Mouse (Mus musculus) brain, embryonic 14.5 days (tissue): ENCODE measurements around the gene Elmo1. TPM values are rescaled to one million over a fixed set of nuclear protein-coding genes. Genes with fewer than 3 reads are reported as not detected.

Source experiments
- DNase-seq: peaks from one replicate; pipeline ENCODE4 v3.0.0-alpha.2; 2011; ENCODE audit warnings: low read depth
- CTCF ChIP-seq: fragments of 200-500 bp; IDR thresholded peaks from 2 replicates; pipeline ENCODE4 v1.5.1; 2012; ENCODE audit warnings: inconsistent platforms, mild to moderate bottlenecking, moderate library complexity, borderline replicate concordance; ENCODE audit not compliant: insufficient read depth, insufficient read length; ENCODE audit errors: extremely low read depth
- POLR2A ChIP-seq: fragments of 200-500 bp; IDR thresholded peaks from 2 replicates; pipeline ENCODE4 v1.6.1; 2012; ENCODE audit warnings: mild to moderate bottlenecking, inconsistent platforms, borderline replicate concordance; ENCODE audit not compliant: poor library complexity, insufficient read depth, insufficient read length, severe bottlenecking; ENCODE audit errors: extremely low read depth
- polyA plus RNA-seq: library from polyadenylated mRNA; depleted of rRNA; stranded (reverse); fragments of >200 nt; gene quantifications from 2 replicates; pipeline ENCODE4 v1.2.3, GENCODE M21; 2012

The Elmo1 gene
- polyA plus RNA-seq, 1 experiment = 46.9 TPM

GRCm38 (mm10) chr13:20128097-20128496 is 37.7 kb downstream of the Elmo1 start:
- DNase-seq = no peak
- no peak for TF ChIP-seq CTCF
- no peak for TF ChIP-seq POLR2A

- no peak for DNase-seq
- TF ChIP-seq CTCF (no peak), POLR2A (no peak)
Measured at GRCm38 (mm10) chr13:20130731-20131130, 40.3 kb downstream of the Elmo1 start.

- no peak for DNase-seq
- TF ChIP-seq CTCF (no peak), POLR2A (no peak)
Measured at GRCm38 (mm10) chr13:20131322-20131997, 41.1 kb downstream of the Elmo1 start.

- TF ChIP-seq POLR2A = no peak
- DNase-seq = no peak
Measured at GRCm38 (mm10) chr13:20131998-20132371, 41.6 kb downstream of the Elmo1 start.

GRCm38 (mm10) chr13:20133602-20134394 is 43.4 kb downstream of the Elmo1 start:
- TF ChIP-seq POLR2A (no peak), CTCF (no peak)
- DNase-seq = no peak

- no peak for DNase-seq
- TF ChIP-seq POLR2A (no peak), CTCF (no peak)
Measured at GRCm38 (mm10) chr13:20134395-20135225, 44.2 kb downstream of the Elmo1 start.

DNA sequence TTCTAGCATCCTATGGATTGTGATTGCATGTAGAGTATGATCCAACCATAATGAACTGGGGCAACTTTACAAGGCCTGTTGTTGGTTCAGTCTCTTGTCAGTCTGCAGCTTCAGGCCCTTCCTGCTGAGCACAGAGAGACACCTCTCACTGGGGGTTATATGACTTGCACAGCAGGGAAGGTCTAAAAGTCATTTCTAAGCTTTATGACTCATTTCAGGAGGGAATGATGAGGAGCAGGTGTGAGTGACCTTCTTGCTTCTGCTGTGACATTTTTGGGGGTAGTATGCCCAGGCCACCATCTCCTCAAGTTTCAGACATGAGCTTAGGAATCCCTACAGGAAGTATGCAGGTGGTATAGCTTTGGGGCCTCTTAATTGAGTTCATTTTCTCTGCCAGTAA is 46.4 kb downstream of the Elmo1 start:
- TF ChIP-seq POLR2A (no peak), CTCF (no peak)
- no peak for DNase-seq

DNA sequence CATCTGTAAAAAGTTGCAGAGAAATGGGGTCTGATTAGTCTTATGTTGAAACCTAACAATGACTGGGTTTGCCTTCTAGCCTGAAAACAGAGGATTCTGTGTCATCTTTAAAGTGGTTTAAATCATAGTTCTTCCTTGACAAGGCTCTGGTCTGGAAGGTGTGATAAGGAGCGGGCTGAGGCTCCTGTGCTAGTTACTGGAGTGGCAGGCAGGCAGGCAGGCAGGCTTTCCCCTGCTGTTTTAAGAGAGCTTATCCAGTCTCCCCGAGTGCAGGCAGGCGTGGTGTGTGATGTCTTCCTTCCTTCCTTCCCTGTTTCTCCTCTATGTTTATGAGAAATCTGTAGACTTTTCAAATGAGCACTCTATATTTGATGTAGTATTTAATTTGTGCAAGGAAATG is 48.1 kb downstream of the Elmo1 start:
- no peak for DNase-seq
- TF ChIP-seq POLR2A (no peak), CTCF (no peak)

GRCm38 (mm10) chr13:20139060-20139459 is 48.7 kb downstream of the Elmo1 start:
- TF ChIP-seq POLR2A (no peak), CTCF (no peak)
- DNase-seq = peak; percentile 82

GRCm38 (mm10) chr13:20139825-20140665 is 49.6 kb downstream of the Elmo1 start:
- peak; percentile 35 for DNase-seq
- TF ChIP-seq CTCF = no peak
- no peak for TF ChIP-seq POLR2A
